Mouse (Mus musculus) fat pad, adult 2 months (tissue): ENCODE data around the gene Gm10251.
"Not testable (repeated sequence)": the region's sequence is repeated elsewhere in the genome, so short reads cannot be mapped to it uniquely, and the experiment has no call there.

Experiments used
- DNase-seq: peaks from one replicate; pipeline ENCODE4 v3.0.0-alpha.2; 2011; ENCODE audit warnings: low read depth, low spot score; ENCODE audit errors: extremely low read depth

Gm10251 gene

DNA sequence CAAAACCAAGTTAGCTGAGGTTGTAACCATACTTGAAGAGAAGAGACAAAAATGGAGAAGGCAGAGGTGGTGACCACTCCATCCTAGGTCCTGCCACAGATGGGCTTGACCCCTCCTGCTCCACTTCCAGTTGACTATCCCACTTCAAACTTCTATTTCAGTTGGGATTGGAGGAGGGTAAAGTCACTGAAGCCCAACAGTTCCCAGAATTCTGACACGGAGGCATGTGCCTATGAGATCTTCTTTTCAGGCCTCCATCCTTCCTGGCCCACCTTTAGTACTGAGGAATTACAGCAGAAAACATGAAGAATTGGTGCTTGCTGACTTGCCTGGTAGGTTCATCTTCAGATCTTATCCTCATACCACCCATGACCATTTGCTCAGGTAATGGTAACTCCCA is at the start of gene Gm10251:
Gene Gm10251 (minus strand): TSS at position 101 of the 400 bp plus-strand sequence.
- DNase-seq: not testable (repeated sequence)

DNA sequence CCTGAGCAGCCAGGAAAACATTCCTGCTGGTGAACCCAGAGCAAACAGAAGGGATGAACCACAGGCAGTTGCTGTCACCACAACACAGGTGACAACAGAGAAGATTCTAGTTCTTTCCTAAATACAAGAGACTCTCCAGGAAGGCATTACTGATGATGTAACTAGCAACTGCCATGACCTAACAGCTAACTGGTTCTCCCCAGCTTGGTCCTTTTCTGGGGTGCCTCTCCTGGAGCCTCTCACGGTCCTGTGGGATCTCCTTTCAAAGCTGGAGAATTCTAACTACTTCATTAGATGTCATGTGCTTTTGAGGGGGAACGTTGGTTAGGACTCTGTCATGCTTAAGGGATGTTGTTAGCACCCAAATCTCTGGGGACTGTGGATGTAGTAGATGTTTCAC is 36.2 kb upstream of the Gm10251 start, which contains the start of gene Gm8050:
Gene Gm8050 (minus strand): TSS at position 101 of the 400 bp plus-strand sequence.
- not testable (repeated sequence) for DNase-seq

DNA sequence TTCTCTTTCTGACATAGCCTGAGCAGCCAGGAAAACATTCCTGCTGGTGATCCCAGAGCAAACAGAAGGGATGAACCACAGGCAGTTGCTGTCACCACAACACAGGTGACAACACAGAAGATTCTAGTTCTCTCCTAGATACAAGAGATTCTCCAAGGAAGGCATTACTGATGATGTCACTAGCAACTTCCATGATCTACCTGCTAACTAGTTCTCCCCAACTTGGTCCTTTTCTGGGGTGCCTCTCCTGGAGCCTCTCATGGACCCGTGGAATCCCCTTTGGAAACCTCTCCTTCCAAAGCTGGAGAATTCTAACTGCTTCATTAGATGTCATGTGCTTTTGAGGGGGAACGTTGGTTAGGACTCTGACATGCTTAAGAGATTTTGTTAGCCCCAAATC is 61.7 kb downstream of the Gm10251 start, which contains the start of gene Gm3460:
Gene Gm3460 (minus strand): TSS at position 101 of the 400 bp plus-strand sequence.
- not testable (repeated sequence) for DNase-seq

DNA sequence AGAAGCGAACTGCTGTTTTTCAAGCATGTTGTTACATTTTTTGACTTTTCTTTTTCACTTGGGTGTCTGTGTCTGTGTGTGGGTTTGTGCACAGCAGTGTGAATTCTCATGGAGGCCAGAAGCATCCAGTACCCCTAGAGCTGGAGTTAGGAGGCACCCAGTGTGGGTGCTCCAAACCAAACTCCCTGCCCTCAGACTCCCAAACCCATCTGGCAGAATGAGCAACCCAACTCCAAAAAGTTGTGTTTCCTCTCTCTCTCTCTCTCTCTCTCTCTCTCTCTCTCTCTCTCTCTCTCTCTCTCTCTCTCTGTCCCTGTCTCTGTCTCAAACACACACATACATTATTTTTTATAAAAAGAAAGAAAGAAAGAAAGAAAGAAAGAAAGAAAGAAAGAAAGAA is 77.5 kb downstream of the Gm10251 start:
- DNase-seq: not testable (repeated sequence)

DNA sequence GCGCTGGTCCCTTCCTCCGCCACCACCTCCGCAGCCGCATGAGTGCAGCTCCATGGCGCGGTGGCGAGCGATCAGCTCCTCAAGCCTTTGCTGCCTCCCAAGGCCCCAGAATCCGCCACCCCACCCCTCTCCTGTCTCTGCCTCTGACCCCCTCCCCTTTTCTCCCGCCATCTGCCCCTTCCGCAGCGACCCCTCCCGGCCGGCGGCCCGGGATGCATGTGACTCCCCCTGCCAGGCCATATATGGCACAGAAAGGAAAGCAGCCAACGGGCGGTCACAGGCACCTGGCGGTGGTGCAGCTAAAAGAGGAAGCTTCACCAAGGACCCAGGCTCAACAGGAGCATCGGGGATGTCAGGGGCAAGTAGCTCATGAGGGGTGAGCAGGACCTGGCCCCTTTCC is 79.0 kb downstream of the Gm10251 start:
- DNase-seq: not testable (repeated sequence)

GRCm38 (mm10) chr14:6604551-6604950 is 79.4 kb downstream of the Gm10251 start:
- DNase-seq: not testable (repeated sequence)

GRCm38 (mm10) chr14:6590513-6590912 is 93.5 kb downstream of the Gm10251 start, which contains the start of gene Gm3629:
Gm3629 (minus strand) TSS chr14:6590613.
- not testable (repeated sequence) for DNase-seq
